Mouse (Mus musculus) small intestine, adult 2 months (tissue): ENCODE data around the gene Csf3. TPM values are rescaled to one million over a fixed set of nuclear protein-coding genes. Genes with fewer than 3 reads are reported as not detected.
A peak's percentile ranks its signal among the peaks of the same experiment; 100 is the strongest.
"Not testable (repeated sequence)": the region's sequence is repeated elsewhere in the genome, so short reads cannot be mapped to it uniquely, and the experiment has no call there.

ENCODE experiments used
- H3K27ac ChIP-seq: fragments of 200-500 bp; 2 replicates; pipeline ENCODE4 v1.5.1; 2012; ENCODE audit warnings: low read depth, low read length, control low read depth, inconsistent platforms; ENCODE audit not compliant: insufficient read depth
- H3K27me3 ChIP-seq: fragments of 200-500 bp; 2 replicates; pipeline ENCODE4 v1.6.1; 2012; ENCODE audit warnings: mild to moderate bottlenecking, moderate library complexity, low read length, inconsistent platforms; ENCODE audit not compliant: control insufficient read depth, insufficient read depth
- H3K36me3 ChIP-seq: fragments of 200-500 bp; 2 replicates; pipeline ENCODE4 v1.6.1; 2012; ENCODE audit warnings: mild to moderate bottlenecking, low read length, control low read depth, inconsistent platforms; ENCODE audit not compliant: control insufficient read depth, insufficient read depth
- H3K4me1 ChIP-seq: fragments of 200-500 bp; 2 replicates; pipeline ENCODE4 v1.6.1; 2012; ENCODE audit warnings: low read length, inconsistent platforms, mixed read lengths; ENCODE audit not compliant: control insufficient read depth, insufficient read depth, insufficient read length
- H3K4me3 ChIP-seq: fragments of 200-500 bp; 2 replicates; pipeline ENCODE4 v1.5.1; 2012; ENCODE audit warnings: low read depth, mild to moderate bottlenecking, control low read depth, inconsistent platforms, low read length, moderate library complexity
- CTCF ChIP-seq: fragments of 200-500 bp; IDR thresholded peaks from 2 replicates; pipeline ENCODE4 v1.5.1; 2012; ENCODE audit warnings: low read depth, mild to moderate bottlenecking, control low read depth, inconsistent platforms, low read length, moderate library complexity, mixed read lengths; ENCODE audit not compliant: insufficient replicate concordance, insufficient read length; ENCODE audit errors: extremely low read depth
- POLR2A ChIP-seq: fragments of 200-500 bp; IDR thresholded peaks from 2 replicates; pipeline ENCODE4 v1.6.1; 2012; ENCODE audit warnings: low read depth, mild to moderate bottlenecking, control low read depth, inconsistent platforms, low read length, moderate library complexity
- WGBS: fragments of 180-500 bp; shearing (Covaris S2); methylation state at CpG from one replicate; pipeline ENCODE4 v1.1.7; 2018; 5-methylcytosine and 5-hydroxymethylcytosine counted together
- polyA plus RNA-seq: library from polyadenylated mRNA; depleted of rRNA; stranded (reverse); fragments of >200 nt; gene quantifications from 2 replicates; pipeline ENCODE4 v1.2.3, GENCODE M21; 2012; rRNA removed

Csf3 gene
- polyA plus RNA-seq: 0.10 TPM in 1 of 2 replicates, not detected in the other

GRCm38 (mm10) chr11:98701213-98701670 lies at the start of gene Csf3:
Gene Csf3 (plus strand): TSS chr11:98701263.
- Histone ChIP-seq H3K36me3 (peaks cover 19% of the 10 kb centered on the region), H3K27me3 (no peaks in the 10 kb centered on the region), H3K4me3 (no peak within 1 kb of the TSS), H3K27ac (no peak within 1 kb of the TSS), H3K4me1 (no peaks in the 10 kb centered on the region; the same call in 1 of the 2 replicates)
- 69% methylated on average over 10 of the region's 10 CpGs for WGBS
- TF ChIP-seq POLR2A (no peak), CTCF (no peak)

GRCm38 (mm10) chr11:98655076-98655475 lies 46.0 kb upstream of the Csf3 start:
- not testable (repeated sequence) for H3K27ac ChIP-seq, H3K4me3 ChIP-seq, H3K27me3 ChIP-seq, H3K4me1 ChIP-seq, H3K36me3 ChIP-seq
- 11% methylated on average over 7 of the region's 7 CpGs for WGBS
- TF ChIP-seq CTCF: peak; percentile 71; the same call in 1 of the 2 replicates

GRCm38 (mm10) chr11:98660517-98660916 lies 40.5 kb upstream of the Csf3 start:
- WGBS: 4% methylated on average over 6 of the region's 6 CpGs
- H3K36me3 ChIP-seq: no peaks in the 10 kb centered on the region
- H3K27me3 ChIP-seq: no peaks in the 10 kb centered on the region
- no peak overlapping the region for H3K27ac ChIP-seq
- H3K4me1 ChIP-seq: no peaks in the 10 kb centered on the region
- no peak overlapping the region for H3K4me3 ChIP-seq
- TF ChIP-seq CTCF (0 out of 2 replicates have a peak, but pooled peaks have one; percentile 6), POLR2A (no peak)

- Histone ChIP-seq H3K4me1 (no peaks in the 10 kb centered on the region), H3K27me3 (no peaks in the 10 kb centered on the region; the same call in 1 of the 2 replicates), H3K27ac (no peak within 1 kb of the TSS), H3K36me3 (no peaks in the 10 kb centered on the region), H3K4me3 (no peak within 1 kb of the TSS)
- TF ChIP-seq CTCF (no peak), POLR2A (no peak)
- WGBS: 21% methylated on average over 4 of the region's 4 CpGs
These were observed 37.0 kb upstream of the Csf3 start, which contains the start of gene Gsdma for GRCm38 (mm10) chr11:98664091-98664490. Gene Gsdma (plus strand): TSS chr11:98664351.

- no peaks in the 10 kb centered on the region; the same call in 1 of the 2 replicates for H3K27me3 ChIP-seq
- no peaks in the 10 kb centered on the region for H3K4me1 ChIP-seq
- TF ChIP-seq CTCF (no peak), POLR2A (no peak)
- H3K27ac ChIP-seq: no peak overlapping the region
- H3K36me3 ChIP-seq: no peaks in the 10 kb centered on the region
- no peak overlapping the region for H3K4me3 ChIP-seq
- 10% methylated on average over 2 of the region's 2 CpGs for WGBS
These were observed 32.1 kb upstream of the Csf3 start for GRCm38 (mm10) chr11:98668984-98669383.

- Histone ChIP-seq H3K27me3 (no peaks in the 10 kb centered on the region; the same call in 1 of the 2 replicates), H3K4me1 (no peaks in the 10 kb centered on the region), H3K27ac (no peak overlapping the region), H3K4me3 (no peak overlapping the region), H3K36me3 (no peaks in the 10 kb centered on the region)
- TF ChIP-seq CTCF (no peak), POLR2A (no peak)
- 65% methylated on average over 3 of the region's 3 CpGs for WGBS
These were observed 29.7 kb upstream of the Csf3 start for GRCm38 (mm10) chr11:98671284-98671815.

GRCm38 (mm10) chr11:98671857-98672256 lies 29.2 kb upstream of the Csf3 start:
- H3K36me3 ChIP-seq: no peaks in the 10 kb centered on the region
- H3K4me1 ChIP-seq: no peaks in the 10 kb centered on the region
- TF ChIP-seq CTCF (no peak), POLR2A (no peak)
- no peak overlapping the region for H3K4me3 ChIP-seq
- no peaks in the 10 kb centered on the region; the same call in 1 of the 2 replicates for H3K27me3 ChIP-seq
- H3K27ac ChIP-seq: no peak overlapping the region
- WGBS: 22% methylated on average over 5 of the region's 5 CpGs

GRCm38 (mm10) chr11:98672482-98672881 lies 28.6 kb upstream of the Csf3 start:
- H3K36me3 ChIP-seq: no peaks in the 10 kb centered on the region
- no peak overlapping the region for H3K4me3 ChIP-seq
- H3K27ac ChIP-seq: no peak overlapping the region

More at GRCm38 (mm10) chr11:98672482-98672881, 28.6 kb upstream of the Csf3 start:
- TF ChIP-seq POLR2A (no peak), CTCF (no peak)
- 74% methylated on average over 5 of the region's 5 CpGs for WGBS
- H3K4me1 ChIP-seq: no peaks in the 10 kb centered on the region
- no peaks in the 10 kb centered on the region for H3K27me3 ChIP-seq
